Mouse (Mus musculus): ENCODE results near the gene Krt72. TPM values are rescaled to one million over a fixed set of nuclear protein-coding genes. Genes with fewer than 3 reads are reported as not detected.

The Krt72 gene
- not detected for total RNA-seq (2021)
- long read RNA-seq, experiment 1 = 0 reads
- long read RNA-seq, experiment 2 = 0 reads

- no peak for DNase-seq
These were observed at the start of gene Krt72 for GRCm38 (mm10) chr15:101786360-101786759. Gene Krt72 (minus strand): TSS chr15:101786460.

- DNase-seq = no peak
These were observed 48.6 kb upstream of the Krt72 start for GRCm38 (mm10) chr15:101834784-101835328.

GRCm38 (mm10) chr15:101833131-101833530 lies 46.9 kb upstream of the Krt72 start:
- DNase-seq = no peak

GRCm38 (mm10) chr15:101829441-101829840 lies 43.2 kb upstream of the Krt72 start:
- no peak for DNase-seq

GRCm38 (mm10) chr15:101821786-101822185 lies 35.5 kb upstream of the Krt72 start:
- no peak for DNase-seq

GRCm38 (mm10) chr15:101817875-101818274 lies 31.6 kb upstream of the Krt72 start, which contains the start of gene Krt2:
Gene Krt2 (minus strand): TSS chr15:101818169.
- DNase-seq = no peak

- no peak for DNase-seq
These were observed 17.0 kb upstream of the Krt72 start for GRCm38 (mm10) chr15:101803052-101803822.

GRCm38 (mm10) chr15:101802296-101802835 lies 16.1 kb upstream of the Krt72 start, which contains the start of gene Krt73:
Gene Krt73 (minus strand): TSS chr15:101802346.
- DNase-seq = no peak

GRCm38 (mm10) chr15:101790867-101791266 lies 4.6 kb upstream of the Krt72 start:
- no peak for DNase-seq

- no peak for DNase-seq
These were observed 12.8 kb downstream of the Krt72 start for GRCm38 (mm10) chr15:101773420-101773819.

GRCm38 (mm10) chr15:101772711-101773081 lies 13.6 kb downstream of the Krt72 start:
- peak; percentile 87 for DNase-seq

GRCm38 (mm10) chr15:101772080-101772710 lies 14.1 kb downstream of the Krt72 start:
- DNase-seq = peak; percentile 29

GRCm38 (mm10) chr15:101770226-101770625 lies 16.0 kb downstream of the Krt72 start:
- DNase-seq = no peak

- no peak for DNase-seq
These were observed 43.5 kb downstream of the Krt72 start, which contains the start of gene Krt71 for GRCm38 (mm10) chr15:101742711-101743110. Gene Krt71 (minus strand): TSS chr15:101743109.

GRCm38 (mm10) chr15:101737786-101738185 lies 48.5 kb downstream of the Krt72 start:
- no peak for DNase-seq

- DNase-seq = no peak
These were observed 55.6 kb downstream of the Krt72 start for GRCm38 (mm10) chr15:101730653-101731052.

Other genes starting within 250 kb of the Krt72 start
- not detected for gene Krt82, start 235.8 kb downstream of the Krt72 start, total RNA-seq (2021)
- not detected for gene Krt90, start 223.5 kb downstream of the Krt72 start, total RNA-seq (2021)
- not detected for gene Krt75, start 212.6 kb downstream of the Krt72 start, total RNA-seq (2021)
- gene Gm5414, start 158.3 kb downstream of the Krt72 start, total RNA-seq (2021) = not detected
- not detected for gene Gm5478, start 139.1 kb downstream of the Krt72 start, total RNA-seq (2021)
- gene Krt6b, start 106.2 kb downstream of the Krt72 start, total RNA-seq (2021) = not detected
- gene Krt6a, start 92.2 kb downstream of the Krt72 start, total RNA-seq (2021) = not detected
- gene Krt5, start 73.6 kb downstream of the Krt72 start, total RNA-seq (2021) = not detected
- under 1 TPM; 0.18 to 0.28 TPM for gene Krt71, start 43.4 kb downstream of the Krt72 start, total RNA-seq (2021)
- not detected for gene Krt73, start 15.9 kb upstream of the Krt72 start, total RNA-seq (2021)
- gene Krt2, start 31.7 kb upstream of the Krt72 start, total RNA-seq (2021) = not detected
- gene Krt1, start 64.3 kb upstream of the Krt72 start, total RNA-seq (2021) = not detected
- gene Krt77, start 83.2 kb upstream of the Krt72 start, total RNA-seq (2021) = not detected
- not detected for gene Krt76, start 106.5 kb upstream of the Krt72 start, total RNA-seq (2021)
- under 1 TPM in 1 of 2 experiments, not detected in 1; 0.21 TPM for gene Krt4, start 138.3 kb upstream of the Krt72 start, total RNA-seq (2021)
- gene Krt79, start 153.9 kb upstream of the Krt72 start, total RNA-seq (2021) = not detected
- gene Krt78, start 167.8 kb upstream of the Krt72 start, total RNA-seq (2021) = not detected
- gene Krt8, start 218.0 kb upstream of the Krt72 start, total RNA-seq (2021) = 1 to 10 TPM; 1.4 to 1.7 TPM
- gene Krt18, start 241.7 kb upstream of the Krt72 start, total RNA-seq (2021) = 1 to 10 TPM; 1.5 to 2.5 TPM

All from gastrocnemius, postnatal 10 days (tissue).